Mouse (Mus musculus) forebrain, embryonic 13.5 days (tissue): ENCODE measurements around the gene Tmem87b. TPM values are rescaled to one million over a fixed set of nuclear protein-coding genes. Genes with fewer than 3 reads are reported as not detected.

Experiments used
- ATAC-seq: fragments of 200-750 bp; cut with Nextera tagmentation; 2 replicates; pipeline ENCODE4 v1.8.0; 2017
- H3K27ac ChIP-seq: fragments of 300-500 bp; sonication (generic); 2 replicates; pipeline ENCODE4 v1.5.1; 2015; ENCODE audit warnings: inconsistent platforms, mild to moderate bottlenecking, moderate library complexity
- H3K27me3 ChIP-seq: fragments of 300-500 bp; sonication (generic); 2 replicates; pipeline ENCODE4 v1.6.1; 2015; ENCODE audit warnings: mild to moderate bottlenecking, inconsistent platforms
- H3K36me3 ChIP-seq: fragments of 300-500 bp; sonication (generic); 2 replicates; pipeline ENCODE4 v1.6.1; 2015; ENCODE audit warnings: mild to moderate bottlenecking, inconsistent platforms; ENCODE audit not compliant: poor library complexity, severe bottlenecking
- H3K4me1 ChIP-seq: fragments of 300-500 bp; sonication (generic); 2 replicates; pipeline ENCODE4 v1.6.1; 2015; ENCODE audit warnings: inconsistent platforms
- H3K4me2 ChIP-seq: fragments of 300-500 bp; sonication (generic); 2 replicates; pipeline ENCODE4 v1.6.1; 2015; ENCODE audit warnings: inconsistent platforms, mild to moderate bottlenecking, moderate library complexity
- H3K4me3 ChIP-seq: fragments of 300-500 bp; sonication (generic); 2 replicates; pipeline ENCODE4 v1.5.1; 2015; ENCODE audit warnings: mild to moderate bottlenecking, inconsistent platforms
- H3K9ac ChIP-seq: fragments of 300-500 bp; sonication (generic); 2 replicates; pipeline ENCODE4 v1.6.1; 2015; ENCODE audit warnings: mild to moderate bottlenecking, inconsistent platforms
- H3K9me3 ChIP-seq: fragments of 300-500 bp; sonication (generic); replicated peaks from 2 replicates; pipeline ENCODE4 v1.6.1; 2016; ENCODE audit warnings: inconsistent platforms
- WGBS: fragments of 180-500 bp; shearing (Covaris S2); methylation state at CpG from one replicate; pipeline ENCODE4 v1.1.7; 2015; 5-methylcytosine and 5-hydroxymethylcytosine counted together
- polyA plus RNA-seq: library from polyadenylated mRNA; unstranded; fragments of >200 nt; fragmentation: Nextera tagmentation; extraction: Ambion mirVana; gene quantifications from 2 replicates; pipeline ENCODE4 v1.2.1, GENCODE M21; 2015

Tmem87b gene
- polyA plus RNA-seq, 1 experiment from 2014 or later = 33.8 TPM

DNA sequence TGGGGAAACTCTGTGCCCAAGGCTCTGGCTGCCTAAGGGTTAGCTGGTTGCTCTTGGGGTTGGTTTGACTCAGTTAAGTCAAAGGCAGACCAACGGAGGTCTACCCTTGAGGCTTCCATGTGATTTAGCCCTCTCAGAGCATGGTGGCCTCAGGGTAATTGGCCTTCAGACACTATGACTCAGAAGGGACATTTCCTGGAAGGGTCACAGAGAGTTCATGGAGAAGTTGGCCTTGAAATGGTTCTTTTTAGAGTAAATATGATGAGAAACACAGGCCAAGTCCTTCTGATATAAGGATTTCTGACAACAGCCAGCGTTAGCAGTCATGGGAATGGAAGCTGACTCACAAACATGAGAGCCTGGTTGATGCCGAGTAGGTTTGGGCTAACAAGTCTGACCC, 85.7 kb downstream of the Tmem87b start:
- no peaks in the 10 kb centered on the region for H3K4me1 ChIP-seq
- H3K9me3 ChIP-seq = peaks cover 3% of the 10 kb centered on the region; the same call in 1 of the 2 replicates
- H3K9ac ChIP-seq = no peak overlapping the region
- H3K4me3 ChIP-seq = no peak overlapping the region
- WGBS = 84% methylated on average over 3 of the region's 3 CpGs
- no peak for ATAC-seq
- H3K27me3 ChIP-seq = no peaks in the 10 kb centered on the region
- no peak overlapping the region for H3K27ac ChIP-seq
- no peak overlapping the region for H3K4me2 ChIP-seq
- no peaks in the 10 kb centered on the region for H3K36me3 ChIP-seq

Other genes starting within 250 kb of the Tmem87b start
- gene Spdye4c, start 226.9 kb upstream of the Tmem87b start, polyA plus RNA-seq = not detected in 2 replicates
- gene Anapc1, start 130.7 kb upstream of the Tmem87b start, polyA plus RNA-seq = 57.5 and 65.6 TPM in 2 replicates
- 0.56 and 0.88 TPM in 2 replicates for gene Mertk, start 119.2 kb upstream of the Tmem87b start, polyA plus RNA-seq
- 1.4 and 1.8 TPM in 2 replicates for gene Fbln7, start 44.9 kb downstream of the Tmem87b start, polyA plus RNA-seq
- gene Zc3h8, start 126.0 kb downstream of the Tmem87b start, polyA plus RNA-seq = 9.3 and 10.3 TPM in 2 replicates
- gene Zc3h6, start 149.3 kb downstream of the Tmem87b start, polyA plus RNA-seq = 3.7 and 4.4 TPM in 2 replicates
- 24.1 and 24.8 TPM in 2 replicates for gene Gm10762, start 149.6 kb downstream of the Tmem87b start, polyA plus RNA-seq
- gene Vinac1, start 230.1 kb downstream of the Tmem87b start, polyA plus RNA-seq = 0.15 and 0.29 TPM in 2 replicates
- 21.9 and 23.4 TPM in 2 replicates for gene Ttl, start 247.8 kb downstream of the Tmem87b start, polyA plus RNA-seq